Mouse (Mus musculus) heart, adult 8-10 months (tissue): ENCODE measurements around the gene Mcidas. TPM values are rescaled to one million over a fixed set of nuclear protein-coding genes. Genes with fewer than 3 reads are reported as not detected.
"Not testable (repeated sequence)": the region's sequence is repeated elsewhere in the genome, so short reads cannot be mapped to it uniquely, and the experiment has no call there.

ENCODE experiments used
- DNase-seq: peaks from one replicate; pipeline ENCODE4 v3.0.0; 2022; ENCODE audit warnings: low spot score
- total RNA-seq, 4 experiments: library from RNA; stranded (reverse); gene quantifications; 2 replicates each; pipeline ENCODE4 v1.2.4; 2022

The Mcidas gene
- total RNA-seq, 4 experiments from 2014 or later: not detected

- DNase-seq: no peak
These were observed 19.0 kb downstream of the Mcidas start for GRCm38 (mm10) chr13:113012683-113013082.

GRCm38 (mm10) chr13:113013174-113013953, 19.7 kb downstream of the Mcidas start:
- DNase-seq: not testable (repeated sequence)

- no peak for DNase-seq
These were observed 27.9 kb downstream of the Mcidas start for GRCm38 (mm10) chr13:113021521-113021920.

GRCm38 (mm10) chr13:113022467-113022866, 28.8 kb downstream of the Mcidas start:
- no peak for DNase-seq

- DNase-seq: no peak
These were observed 29.9 kb downstream of the Mcidas start for GRCm38 (mm10) chr13:113023274-113024143.

- no peak for DNase-seq
These were observed 37.7 kb downstream of the Mcidas start for GRCm38 (mm10) chr13:113031351-113031750.

- no peak for DNase-seq
These were observed 38.3 kb downstream of the Mcidas start for GRCm38 (mm10) chr13:113031792-113032571.

GRCm38 (mm10) chr13:113032831-113033230, 39.2 kb downstream of the Mcidas start:
- DNase-seq: no peak

- DNase-seq: no peak
These were observed 40.7 kb downstream of the Mcidas start for GRCm38 (mm10) chr13:113034271-113034886.

GRCm38 (mm10) chr13:113034950-113035421, 41.3 kb downstream of the Mcidas start, which contains the start of gene Cdc20b:
Gene Cdc20b (plus strand): TSS chr13:113035111.
- peak; percentile 14 for DNase-seq

GRCm38 (mm10) chr13:113035852-113036251, 42.2 kb downstream of the Mcidas start:
- DNase-seq: peak; percentile 85

GRCm38 (mm10) chr13:113044876-113045275, 51.2 kb downstream of the Mcidas start:
- DNase-seq: no peak

GRCm38 (mm10) chr13:113045458-113046110, 51.9 kb downstream of the Mcidas start:
- DNase-seq: no peak

- peak; percentile 57 for DNase-seq
These were observed 52.7 kb downstream of the Mcidas start, which contains the start of gene Gpx8 for GRCm38 (mm10) chr13:113046211-113046883. Gene Gpx8 (minus strand): TSS chr13:113046410.

GRCm38 (mm10) chr13:113047018-113047417, 53.4 kb downstream of the Mcidas start:
- DNase-seq: no peak

GRCm38 (mm10) chr13:113047647-113048046, 54.0 kb downstream of the Mcidas start:
- DNase-seq: no peak
